Mouse (Mus musculus): ENCODE data around the gene Ell2.

The Ell2 gene

GRCm38 (mm10) chr13:75766967-75767366 is 60.4 kb downstream of the Ell2 start:
- DNase-seq (ENCODE audit: low spot score) = no peak

- no peak for DNase-seq (ENCODE audit: low spot score)
Measured at GRCm38 (mm10) chr13:75770744-75771143, 64.2 kb downstream of the Ell2 start.

- DNase-seq (ENCODE audit: low spot score) = no peak
Measured at GRCm38 (mm10) chr13:75771404-75771803, 64.8 kb downstream of the Ell2 start.

DNA sequence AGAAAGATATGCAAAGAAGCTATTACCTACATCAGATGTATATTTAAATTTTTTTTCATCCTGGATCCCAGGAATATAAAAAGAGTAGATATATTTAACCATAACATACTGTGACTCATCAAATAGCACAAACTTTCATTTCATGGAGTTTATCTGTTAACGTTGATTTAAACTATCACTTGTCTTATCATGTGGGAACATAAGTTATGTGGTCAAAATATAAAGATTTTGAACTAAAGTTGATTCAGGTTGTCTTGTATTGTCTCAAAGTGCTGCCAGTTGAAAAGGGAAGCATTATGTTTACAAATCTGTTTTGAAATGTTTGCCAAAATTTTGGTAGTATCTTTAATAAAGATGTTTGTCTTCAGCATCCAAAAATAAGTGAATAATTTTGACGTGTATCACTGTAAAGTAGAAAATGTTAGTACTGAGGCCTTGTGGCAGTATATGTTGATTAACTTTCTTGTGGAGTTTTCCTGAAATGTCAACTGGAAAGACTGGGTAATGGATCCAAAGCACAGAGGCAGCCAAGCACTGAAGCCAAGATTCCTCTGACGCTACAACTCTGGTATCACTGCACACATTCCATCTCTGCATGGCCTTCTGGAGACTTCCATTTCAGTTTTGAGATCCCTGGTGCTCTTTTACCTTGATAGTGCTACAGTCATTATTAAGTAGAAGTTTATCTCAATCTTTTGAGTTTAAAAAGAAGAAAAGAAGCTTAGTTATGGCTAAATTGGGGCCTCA is 65.6 kb downstream of the Ell2 start:
- DNase-seq (ENCODE audit: low spot score) = no peak

- DNase-seq (ENCODE audit: low spot score) = no peak
Measured at GRCm38 (mm10) chr13:75775961-75776360, 69.4 kb downstream of the Ell2 start.

DNA sequence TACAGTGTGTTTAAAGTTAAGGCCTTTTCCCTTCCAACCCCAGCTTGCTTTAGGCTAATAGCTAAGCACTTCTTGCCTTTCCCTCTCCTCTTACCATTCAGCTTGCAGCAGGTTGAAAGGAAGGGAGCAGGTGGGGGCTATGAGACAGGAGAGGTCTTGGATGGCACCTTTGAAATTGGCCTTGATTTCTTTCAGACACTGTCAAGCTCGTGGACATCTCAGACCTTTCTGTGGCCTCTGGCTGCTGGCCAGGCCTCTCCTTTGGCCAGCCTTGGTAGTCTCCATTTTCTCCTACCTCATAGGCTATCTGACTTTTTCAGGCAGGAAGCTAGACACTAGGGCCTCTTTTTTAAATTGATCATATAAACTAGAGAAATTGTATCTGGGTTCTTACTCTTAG is 70.1 kb downstream of the Ell2 start:
- no peak for DNase-seq (ENCODE audit: low spot score)

DNA sequence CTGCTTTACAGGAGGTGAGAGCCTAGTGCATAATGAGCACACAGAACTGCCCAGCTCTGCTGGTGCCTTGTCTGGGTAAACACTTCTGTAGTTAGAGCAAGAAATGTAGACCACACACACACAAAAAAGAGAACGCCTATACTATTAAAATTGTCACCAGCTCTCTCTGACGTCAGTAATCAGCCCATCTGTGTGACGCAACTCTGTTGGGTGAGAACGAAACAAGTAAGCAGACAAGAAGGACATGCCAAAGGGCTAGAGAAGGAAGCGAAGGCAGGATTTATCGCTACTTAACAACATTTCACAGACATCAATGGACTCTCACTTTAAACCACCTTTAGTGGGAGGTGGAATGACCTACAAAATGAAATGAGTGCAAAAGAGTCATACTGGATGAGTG is 71.6 kb downstream of the Ell2 start:
- DNase-seq (ENCODE audit: low spot score) = no peak

DNA sequence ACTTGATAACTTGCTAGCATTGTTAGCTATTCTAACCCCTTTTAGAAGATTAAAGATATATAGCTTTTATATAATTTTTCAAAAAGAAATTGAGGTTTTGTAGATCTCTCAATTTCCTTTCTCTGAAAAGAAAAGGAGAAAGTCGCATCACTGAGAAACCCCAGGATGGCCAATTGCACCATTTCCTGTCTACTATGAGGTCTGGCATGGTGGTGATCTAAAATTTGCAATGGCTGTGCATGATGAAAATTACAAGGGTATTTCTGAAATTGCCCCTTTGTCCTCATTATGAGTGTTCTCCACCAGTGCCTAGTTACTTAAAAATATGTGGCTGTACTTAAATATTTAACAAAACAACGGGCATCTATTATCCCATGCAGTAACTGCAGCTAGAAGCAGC is 72.6 kb downstream of the Ell2 start:
- no peak for DNase-seq (ENCODE audit: low spot score)

GRCm38 (mm10) chr13:75780096-75780495 is 73.5 kb downstream of the Ell2 start:
- DNase-seq (ENCODE audit: low spot score) = no peak

DNA sequence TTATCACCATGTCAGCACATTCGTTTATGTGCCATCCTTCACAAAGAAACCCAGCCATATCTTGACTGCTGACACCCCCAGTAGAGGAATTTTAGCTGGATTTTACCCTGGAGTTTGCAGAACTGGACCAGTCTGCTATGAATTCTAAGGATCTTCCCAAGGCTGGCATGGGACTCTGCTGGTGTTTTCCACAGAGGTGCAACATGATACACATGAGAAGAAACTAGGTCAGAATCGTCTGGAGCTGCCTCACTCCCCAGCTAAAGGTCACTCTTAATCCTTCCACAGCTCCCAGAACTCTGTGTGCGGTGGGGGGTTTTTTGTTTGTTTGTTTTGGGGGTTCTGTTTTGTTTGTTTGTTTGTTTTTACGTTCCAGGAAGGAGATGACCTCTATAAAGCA is 79.2 kb downstream of the Ell2 start:
- no peak for DNase-seq (ENCODE audit: low spot score)

- DNase-seq (ENCODE audit: low spot score) = no peak
Measured at GRCm38 (mm10) chr13:75786264-75786663, 79.7 kb downstream of the Ell2 start.

DNA sequence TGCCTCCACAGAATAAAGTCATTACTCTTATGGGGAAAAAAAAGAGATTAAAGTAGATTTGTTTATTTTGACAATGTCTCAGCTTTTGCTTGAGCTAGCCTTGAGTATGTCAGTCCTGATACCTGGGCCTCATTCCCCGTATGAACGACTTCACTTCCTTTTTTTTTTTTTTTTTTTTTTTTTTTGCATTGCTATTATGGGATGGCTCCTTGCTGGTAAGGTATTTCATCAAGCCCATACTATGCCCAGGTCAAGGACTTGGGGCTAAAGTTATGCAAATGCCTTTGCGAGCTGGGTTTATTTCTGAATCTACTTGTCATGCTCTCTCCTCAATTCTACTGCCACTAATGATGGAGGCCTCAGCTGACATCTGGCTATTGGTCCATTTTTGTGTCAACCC is 80.8 kb downstream of the Ell2 start:
- no peak for DNase-seq (ENCODE audit: low spot score)

DNA sequence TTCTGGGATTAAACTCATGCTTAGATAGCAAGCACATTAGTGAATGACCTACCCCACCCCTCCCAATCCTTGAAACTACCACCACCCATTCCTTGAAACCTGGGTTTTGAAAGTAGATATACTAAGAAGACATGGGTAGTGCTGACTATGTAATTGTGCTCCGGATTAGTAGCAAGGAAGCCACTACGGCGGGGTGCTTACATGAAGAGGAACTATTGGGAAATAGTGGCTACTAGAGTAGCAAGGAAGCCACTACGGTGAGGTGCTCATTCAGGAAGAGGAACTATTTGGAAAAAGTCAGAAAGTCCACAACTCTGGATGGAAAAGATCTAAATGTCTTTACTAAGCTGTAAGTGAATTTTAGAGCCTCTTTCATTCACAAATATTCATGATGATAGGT is 81.6 kb downstream of the Ell2 start:
- DNase-seq (ENCODE audit: low spot score) = no peak

DNA sequence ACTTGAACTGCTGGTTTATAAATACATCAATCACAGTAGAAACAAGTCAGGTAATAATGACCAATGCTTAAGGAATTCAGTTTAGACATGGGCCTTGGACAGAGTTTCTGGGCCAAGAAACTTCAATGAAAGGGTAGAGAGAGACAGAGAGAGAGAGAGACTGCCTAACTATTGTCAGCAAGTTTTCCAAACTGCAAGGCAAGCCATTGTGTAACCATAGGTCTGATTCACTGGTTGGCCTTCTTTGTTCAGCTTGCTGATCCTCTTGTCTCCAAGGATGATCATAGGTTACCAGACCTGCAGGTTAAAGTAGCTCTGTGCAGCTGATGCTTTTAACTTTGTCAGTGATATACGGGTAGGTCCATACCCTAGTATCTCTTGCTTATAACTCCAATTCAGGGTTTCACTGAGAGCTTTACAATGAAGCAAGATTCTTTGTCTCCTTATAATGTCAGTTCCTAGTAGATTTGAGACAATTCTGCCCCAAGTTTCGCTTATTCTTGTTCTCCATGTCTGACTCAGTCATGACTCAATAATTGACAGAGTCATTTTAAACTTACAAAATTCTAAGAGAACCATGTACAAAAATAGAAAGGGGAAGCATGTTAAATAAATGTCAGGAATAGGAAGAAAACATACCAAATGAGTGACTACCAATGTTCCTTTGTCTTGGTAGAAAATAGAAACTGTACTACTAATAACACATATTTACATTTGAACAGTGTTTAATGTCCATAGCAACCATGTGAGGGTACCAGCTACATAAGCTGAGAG is 82.7 kb downstream of the Ell2 start:
- no peak for DNase-seq (ENCODE audit: low spot score)

DNA sequence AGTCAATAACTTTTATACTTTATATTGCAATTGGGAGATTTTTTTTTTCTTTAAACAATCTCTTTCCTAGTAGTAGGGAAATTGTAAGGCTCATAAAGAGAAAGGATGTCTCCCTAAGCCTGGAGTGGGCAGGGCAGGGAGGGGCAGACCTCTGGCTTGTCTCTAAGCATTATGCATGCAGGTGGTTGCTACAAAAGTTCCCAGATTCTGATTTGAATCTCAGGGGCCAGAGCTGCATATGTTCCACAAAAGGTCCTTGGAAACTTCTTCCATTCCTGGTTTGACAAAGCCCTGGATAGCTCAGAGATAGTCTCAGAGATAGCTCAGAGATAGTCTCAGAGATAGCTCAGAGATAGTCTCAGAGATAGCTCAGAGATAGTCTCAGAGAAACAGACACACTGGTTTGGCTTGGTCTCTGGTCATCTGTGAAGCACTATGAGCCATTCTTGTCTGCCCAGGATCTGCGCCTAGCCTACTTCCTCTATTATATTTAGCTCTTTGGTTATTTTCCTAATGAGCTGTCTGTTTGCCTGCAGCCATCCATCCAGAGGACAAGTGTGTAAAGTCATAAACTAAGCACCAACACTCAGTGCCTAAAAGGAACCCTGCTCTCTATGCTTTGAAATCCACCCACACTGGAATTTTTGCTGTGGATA is 84.1 kb downstream of the Ell2 start:
- no peak for DNase-seq (ENCODE audit: low spot score)

- DNase-seq (ENCODE audit: low spot score) = peak; percentile 2
Measured at GRCm38 (mm10) chr13:75793863-75794629, 87.5 kb downstream of the Ell2 start.

- peak; percentile 96 for DNase-seq (ENCODE audit: low spot score)
Measured at GRCm38 (mm10) chr13:75797369-75798141, 91.0 kb downstream of the Ell2 start.

DNA sequence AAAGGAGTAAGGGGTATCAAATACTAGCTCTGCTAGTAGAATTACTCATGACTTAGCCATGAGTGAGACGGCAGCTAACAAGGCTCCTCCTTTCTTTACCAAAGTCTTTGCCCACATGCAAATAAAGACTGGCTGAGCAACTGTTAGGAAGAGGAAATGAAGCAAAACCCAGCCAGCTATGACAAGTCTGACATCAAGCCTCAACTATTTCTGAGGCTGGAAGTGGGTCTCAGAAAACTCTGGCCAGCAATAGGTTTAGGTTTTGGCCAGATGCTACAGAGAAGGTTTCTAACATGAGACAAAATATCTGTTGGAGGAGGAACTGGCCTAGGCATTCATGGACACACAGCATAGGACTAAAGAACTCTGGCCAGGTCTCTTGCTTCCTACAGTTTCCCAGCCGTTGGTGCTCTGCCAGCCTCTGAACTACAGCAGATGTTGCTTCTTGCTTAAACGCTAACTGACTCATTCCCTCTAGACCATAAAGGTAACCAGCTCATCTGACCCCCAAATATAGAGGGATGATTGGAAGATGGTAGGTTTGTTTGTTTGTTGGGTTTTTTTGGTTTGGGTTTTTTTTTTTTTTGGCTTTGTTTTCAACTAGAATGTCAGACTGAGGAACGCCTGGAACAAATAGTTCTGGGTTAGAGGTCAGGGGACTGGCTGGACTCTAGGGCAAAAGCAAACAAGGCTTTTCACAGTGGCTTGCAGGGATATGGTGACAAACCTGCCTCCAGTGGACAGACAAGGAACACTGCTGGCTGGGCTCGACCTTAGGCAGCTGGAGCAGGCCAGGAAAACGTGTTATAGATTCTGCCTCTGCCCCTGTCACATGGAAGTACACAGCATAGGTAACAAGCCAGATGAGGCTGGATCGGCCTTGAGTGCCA is 92.1 kb downstream of the Ell2 start:
- peak; percentile 8 for DNase-seq (ENCODE audit: low spot score)

- DNase-seq (ENCODE audit: low spot score) = no peak
Measured at GRCm38 (mm10) chr13:75799421-75799820, 92.9 kb downstream of the Ell2 start.

GRCm38 (mm10) chr13:75807969-75808368 is 101.4 kb downstream of the Ell2 start:
- no peak for DNase-seq (ENCODE audit: low spot score)
